Mouse (Mus musculus): Measurements from ENCODE around the gene Gm49721.
"Not testable (repeated sequence)": the region's sequence is repeated elsewhere in the genome, so short reads cannot be mapped to it uniquely, and the experiment has no call there.

DNA sequence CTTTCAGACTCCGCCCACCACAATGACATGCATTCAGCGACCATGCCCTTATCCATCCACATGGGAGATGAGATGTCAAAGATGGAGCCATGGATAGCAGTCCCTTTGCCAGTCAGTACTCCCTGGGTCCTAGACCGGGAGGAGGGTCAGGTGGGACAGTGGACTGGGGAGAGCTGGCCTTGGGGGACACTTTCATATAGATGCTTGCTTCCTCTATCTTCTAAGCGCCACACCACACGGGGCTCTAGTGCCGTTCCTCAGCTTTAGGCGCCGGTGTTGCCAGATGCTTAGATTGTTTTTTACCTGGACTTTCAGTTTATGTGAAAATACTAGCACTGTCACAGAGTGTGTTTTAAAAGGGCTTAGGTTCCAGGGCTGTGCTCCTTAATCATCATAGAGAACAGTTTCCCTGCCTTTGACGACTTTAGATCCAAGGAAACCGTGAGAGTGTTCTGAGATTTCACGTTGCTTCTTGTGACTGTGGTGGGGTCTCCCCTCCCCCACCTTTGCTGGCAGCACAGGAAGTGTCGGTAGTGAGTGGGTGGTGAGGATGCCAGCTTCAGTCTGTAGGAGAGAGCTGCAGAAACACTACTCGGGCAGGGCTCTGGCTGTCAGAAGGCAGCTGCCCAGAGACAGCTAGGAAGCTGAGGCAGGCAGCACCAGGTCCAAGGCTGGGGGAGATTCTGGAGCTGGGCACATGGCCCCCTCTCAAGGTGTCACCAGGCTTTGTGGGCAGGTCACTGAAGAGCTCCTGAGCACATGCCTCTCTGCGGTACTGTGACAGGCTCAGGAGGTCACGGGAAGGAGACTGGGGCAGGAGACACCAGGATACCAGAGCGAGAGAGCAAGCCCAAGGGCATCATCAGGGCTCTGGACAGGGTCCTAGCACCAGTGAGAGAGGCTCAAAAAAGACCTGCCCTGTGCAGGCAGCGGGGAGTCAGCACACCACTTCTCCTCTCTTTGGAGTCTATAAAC lies 54.8 kb downstream of the Gm49721 start:
- not testable (repeated sequence) for TF ChIP-seq CTCF (IDR thresholded peaks at IDR 0.05; ENCODE audit: low read depth, low read length); GATA2 (IDR thresholded peaks at IDR 0.05; ENCODE audit: borderline replicate concordance, low read depth, low read length); GATA1 (IDR thresholded peaks at IDR 0.05; ENCODE audit: borderline replicate concordance, low read length); TAL1 (conservative IDR thresholded peaks at IDR 0.05; ENCODE audit: low read depth, low read length)
